Mouse (Mus musculus) bone marrow macrophage, adult 2 months (primary cell): ENCODE measurements around the gene Osbp2. TPM values are rescaled to one million over a fixed set of nuclear protein-coding genes. Genes with fewer than 3 reads are reported as not detected.

ENCODE experiments used
- H3K27ac ChIP-seq: 2 replicates; pipeline ENCODE4 v1.5.1; 2012; ENCODE audit warnings: low read depth, low read length; ENCODE audit not compliant: insufficient read depth
- H3K4me1 ChIP-seq: 2 replicates; pipeline ENCODE4 v1.6.1; 2012; ENCODE audit warnings: low read length; ENCODE audit not compliant: control insufficient read depth, insufficient read depth
- H3K4me3 ChIP-seq: 2 replicates; pipeline ENCODE4 v1.5.1; 2012; ENCODE audit warnings: mild to moderate bottlenecking, low read length, moderate library complexity; ENCODE audit not compliant: insufficient read depth
- CTCF ChIP-seq: IDR thresholded peaks from 2 replicates; pipeline ENCODE4 v1.5.1; 2012; ENCODE audit warnings: low read depth, mild to moderate bottlenecking, low read length, moderate library complexity
- POLR2A ChIP-seq: IDR thresholded peaks from 2 replicates; pipeline ENCODE4 v1.6.1; 2012; ENCODE audit warnings: mild to moderate bottlenecking, low read depth, low read length, borderline replicate concordance
- polyA plus RNA-seq: library from polyadenylated mRNA; stranded (reverse); fragments of >200 nt; gene quantifications from 2 replicates; pipeline ENCODE4 v1.2.4, GENCODE M21; 2012; ENCODE audit not compliant: missing spikeins, insufficient read depth, insufficient read length

The Osbp2 gene
- polyA plus RNA-seq, 1 experiment = 0.87 TPM

DNA sequence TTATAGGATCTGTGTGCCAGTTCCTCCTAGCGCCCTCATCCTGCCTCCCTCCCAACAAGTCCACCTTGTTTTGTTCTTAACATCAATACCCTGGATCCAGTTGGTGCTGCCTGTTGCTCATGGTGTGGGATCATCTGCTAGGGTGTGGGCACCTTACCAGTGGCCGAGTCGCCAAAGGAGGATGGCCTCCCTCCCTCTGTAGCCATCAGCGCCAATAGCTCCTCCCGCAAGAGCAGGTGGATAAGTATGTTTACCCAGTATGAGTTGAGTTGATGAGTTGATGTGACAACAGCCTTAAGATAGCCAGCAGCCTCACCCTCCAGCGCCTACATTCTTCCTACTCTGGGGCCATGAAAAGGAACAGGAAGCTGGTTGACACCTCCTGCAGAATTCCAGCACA is 36.6 kb upstream of the Osbp2 start:
- no peak for TF ChIP-seq CTCF
- no peak for TF ChIP-seq POLR2A
- H3K4me1 ChIP-seq = peaks cover 32% of the 10 kb centered on the region
- no peak overlapping the region for H3K4me3 ChIP-seq
- H3K27ac ChIP-seq = no peak overlapping the region

DNA sequence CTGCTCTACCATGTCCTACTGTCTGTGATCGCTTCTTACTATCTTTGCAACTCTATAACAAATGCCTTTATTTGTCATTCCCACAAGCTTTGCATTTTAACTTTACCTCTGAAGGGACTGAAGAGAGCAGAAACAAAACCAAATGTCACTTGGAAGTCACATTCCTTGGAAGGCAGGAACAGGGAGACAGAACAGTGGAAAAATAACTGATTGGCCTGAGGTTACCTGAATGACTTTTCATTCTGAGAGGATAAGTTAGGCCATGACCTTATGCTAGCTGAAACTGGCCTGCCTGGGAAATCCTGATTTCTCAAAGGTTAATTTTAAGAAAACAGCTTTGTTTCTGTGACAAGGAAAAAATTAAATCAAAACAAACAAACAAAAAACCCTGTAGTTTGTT is 32.2 kb upstream of the Osbp2 start:
- TF ChIP-seq CTCF = no peak
- no peak for TF ChIP-seq POLR2A

DNA sequence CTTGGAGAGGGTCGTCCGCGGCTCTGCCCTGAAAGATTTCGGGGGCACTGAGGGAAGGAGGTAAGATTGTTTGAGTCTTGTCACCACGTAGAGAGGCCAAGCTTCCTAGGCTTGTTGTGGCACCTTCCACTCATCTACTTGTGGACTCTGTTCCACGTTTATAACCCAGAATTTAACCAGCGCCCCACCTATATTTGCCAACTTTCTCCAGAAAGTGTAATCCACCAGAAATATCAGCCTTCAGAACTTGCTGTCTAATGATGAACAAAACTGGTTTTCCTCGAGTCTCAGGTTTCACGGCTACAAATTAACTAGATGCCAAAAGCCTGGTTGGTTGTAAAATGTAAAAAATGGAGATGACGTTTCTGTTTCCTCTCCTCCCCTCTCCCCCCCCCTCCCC is 31.8 kb upstream of the Osbp2 start:
- H3K4me1 ChIP-seq = peaks cover 27% of the 10 kb centered on the region
- TF ChIP-seq POLR2A (no peak), CTCF (no peak)
- H3K27ac ChIP-seq = no peak overlapping the region
- peak overlapping the region; percentile 61 for H3K4me3 ChIP-seq

More for the DNA sequence above, 32.2 kb upstream of the Osbp2 start:
- Histone ChIP-seq H3K27ac (no peak overlapping the region), H3K4me1 (peaks cover 23% of the 10 kb centered on the region), H3K4me3 (no peak overlapping the region)

DNA sequence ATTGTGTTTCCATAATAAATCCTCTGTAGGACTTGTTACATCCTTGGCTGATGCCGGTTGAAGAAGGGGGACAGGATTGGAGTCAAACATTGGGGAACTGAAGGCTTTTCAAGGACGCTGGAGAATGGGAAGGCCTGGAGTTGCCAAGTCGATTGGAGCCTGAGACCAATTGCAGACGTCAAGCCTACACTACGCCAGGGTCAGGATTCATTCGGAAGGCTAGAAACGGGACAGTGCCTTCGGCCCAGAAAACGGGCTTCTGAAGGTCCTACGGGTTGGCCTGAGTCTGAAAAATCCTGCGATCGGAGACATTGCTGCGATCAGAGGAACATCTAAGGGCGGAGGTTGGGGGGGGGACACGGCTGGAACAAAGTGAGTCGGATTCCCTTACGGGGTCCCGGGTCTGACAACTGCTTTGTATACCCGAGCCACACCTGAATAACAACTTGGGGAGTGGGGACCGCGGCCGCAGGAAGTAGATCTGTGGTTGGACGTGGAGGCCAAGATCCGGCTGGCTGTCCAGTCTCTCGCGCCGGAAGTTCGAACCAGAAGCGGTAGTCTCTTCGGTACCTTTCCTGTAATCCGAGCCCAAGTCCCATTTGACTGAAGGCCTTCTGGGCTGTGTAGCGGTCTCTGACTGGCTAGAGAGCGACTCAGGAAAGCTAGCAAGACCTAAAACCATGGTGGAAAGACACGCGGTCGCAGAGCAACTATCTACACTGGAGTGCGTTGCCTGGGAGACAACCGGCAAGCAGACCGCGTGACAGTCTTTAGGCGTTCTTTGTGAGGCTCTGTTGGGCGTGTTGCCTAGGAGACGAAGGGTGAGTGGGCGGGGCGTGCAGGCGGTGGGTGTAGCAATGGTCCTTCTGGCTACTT is 30.9 kb upstream of the Osbp2 start, which contains the start of the genes 4921536K21Rik and Dusp18:
Gene 4921536K21Rik (minus strand): TSS at position 693 of the 876 bp plus-strand sequence.
Gene Dusp18 (plus strand): TSS at position 835 of the 876 bp plus-strand sequence.
- Histone ChIP-seq H3K27ac (peak within 1 kb of the TSS; percentile 5; the same call in 1 of the 2 replicates), H3K4me1 (peaks cover 31% of the 10 kb centered on the region), H3K4me3 (peak within 1 kb of the TSS; percentile 61)
- TF ChIP-seq POLR2A (no peak), CTCF (no peak)

DNA sequence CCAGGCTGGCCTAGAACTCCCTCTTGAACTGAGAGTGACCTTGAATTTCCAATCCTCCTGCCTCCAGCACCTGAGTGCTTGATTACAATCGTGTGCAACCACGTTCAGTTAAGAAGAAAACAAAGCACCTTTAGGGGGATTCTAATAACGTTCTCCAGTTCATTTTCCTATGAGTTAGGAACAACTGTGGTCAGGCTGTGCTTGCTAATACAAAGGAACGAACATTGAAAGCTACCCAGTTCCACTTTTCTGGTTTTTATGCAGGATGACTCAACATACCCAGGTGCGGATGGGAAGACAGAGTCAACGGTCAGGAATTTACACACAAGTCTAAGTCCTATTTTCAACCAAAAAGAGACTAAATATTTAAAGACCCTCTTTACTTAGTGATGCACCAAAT is 30.3 kb upstream of the Osbp2 start:
- TF ChIP-seq CTCF (no peak), POLR2A (no peak)
- Histone ChIP-seq H3K27ac (no peak overlapping the region), H3K4me3 (no peak overlapping the region), H3K4me1 (peaks cover 34% of the 10 kb centered on the region)

DNA sequence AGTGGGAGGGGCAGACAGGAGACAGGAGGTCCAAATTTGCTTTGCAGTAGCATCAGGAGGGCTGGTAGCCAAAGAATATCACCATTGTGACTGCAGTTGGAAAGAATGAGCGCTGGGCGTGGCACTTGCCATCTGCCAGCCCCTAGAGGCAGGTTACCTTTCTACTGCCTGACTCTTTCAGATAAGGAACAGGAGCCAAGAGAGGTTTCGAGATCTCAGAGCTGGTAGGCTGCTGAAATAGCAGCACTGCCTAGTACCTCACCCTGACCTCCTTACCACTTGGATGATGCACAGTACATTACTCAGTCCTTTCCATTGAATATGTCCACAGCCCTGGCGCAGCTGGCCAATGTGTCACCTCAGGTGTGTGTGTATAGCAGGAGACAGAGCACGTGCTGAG is 23.6 kb upstream of the Osbp2 start:
- Histone ChIP-seq H3K27ac (no peak overlapping the region), H3K4me1 (peaks cover 33% of the 10 kb centered on the region), H3K4me3 (no peak overlapping the region)
- TF ChIP-seq POLR2A = no peak

DNA sequence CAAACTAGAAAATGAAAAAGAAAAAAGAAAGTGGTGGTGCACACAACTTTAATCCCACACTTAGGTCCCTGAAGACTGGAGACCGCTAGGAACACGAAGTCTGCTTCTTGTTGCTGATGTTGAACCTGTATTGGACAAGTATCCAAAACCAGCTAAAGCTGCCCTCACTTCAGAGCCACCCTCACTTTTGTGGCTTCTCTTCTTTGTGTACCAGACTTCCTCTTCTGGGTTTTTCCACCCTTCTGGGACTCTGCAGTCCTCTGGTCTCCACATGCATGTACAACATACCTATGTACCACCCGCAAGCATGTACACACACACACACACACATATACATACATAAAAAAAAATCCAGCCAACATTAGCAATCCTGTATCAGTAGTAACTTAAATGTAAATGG is 20.0 kb upstream of the Osbp2 start:
- TF ChIP-seq POLR2A (no peak), CTCF (no peak)
- peaks cover 19% of the 10 kb centered on the region for H3K4me1 ChIP-seq
- no peak overlapping the region for H3K4me3 ChIP-seq
- no peak overlapping the region for H3K27ac ChIP-seq

DNA sequence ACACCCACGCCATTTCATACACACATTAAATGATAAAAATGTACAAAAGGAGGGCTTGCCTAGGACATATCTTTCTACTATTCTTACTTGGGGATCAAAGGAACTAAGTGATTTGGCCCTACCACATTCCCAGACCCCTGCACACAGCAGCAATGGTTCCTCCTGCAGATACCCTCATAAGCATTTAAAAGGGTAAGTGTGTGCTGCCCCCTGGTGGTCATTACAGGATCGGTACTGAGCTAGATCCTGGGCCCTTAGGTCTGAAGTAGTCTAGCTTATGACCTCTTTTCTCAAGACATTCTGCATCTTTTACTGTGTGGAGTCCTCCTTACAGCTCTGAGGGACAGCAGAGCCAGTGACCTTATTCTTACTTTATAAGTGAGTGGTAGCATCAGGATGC is 16.1 kb upstream of the Osbp2 start:
- no peak overlapping the region for H3K27ac ChIP-seq
- H3K4me1 ChIP-seq = peaks cover 19% of the 10 kb centered on the region
- TF ChIP-seq CTCF (peak; percentile 50; the same call in 1 of the 2 replicates), POLR2A (no peak)
- no peak overlapping the region for H3K4me3 ChIP-seq

DNA sequence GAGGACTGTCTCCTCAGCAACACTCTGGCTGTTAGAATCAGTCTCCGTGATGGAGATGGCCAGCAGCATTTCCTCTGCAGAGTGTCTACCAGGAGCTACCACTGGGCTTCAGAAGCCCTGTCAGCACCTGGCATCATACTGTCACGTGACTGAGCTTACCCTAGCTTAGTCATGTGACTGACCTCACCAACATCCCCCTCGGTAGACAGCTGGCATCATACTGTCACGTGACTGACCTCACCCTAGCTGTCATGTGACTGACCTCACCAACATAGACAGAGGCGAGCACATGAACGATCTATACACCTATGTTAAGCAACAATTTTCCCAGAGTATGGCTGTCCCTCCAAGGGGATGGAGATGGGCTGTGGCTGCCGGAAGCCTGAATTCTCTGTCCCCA is 15.0 kb upstream of the Osbp2 start:
- Histone ChIP-seq H3K4me3 (no peak overlapping the region), H3K4me1 (peaks cover 14% of the 10 kb centered on the region), H3K27ac (no peak overlapping the region)
- no peak for TF ChIP-seq CTCF
- TF ChIP-seq POLR2A = no peak

DNA sequence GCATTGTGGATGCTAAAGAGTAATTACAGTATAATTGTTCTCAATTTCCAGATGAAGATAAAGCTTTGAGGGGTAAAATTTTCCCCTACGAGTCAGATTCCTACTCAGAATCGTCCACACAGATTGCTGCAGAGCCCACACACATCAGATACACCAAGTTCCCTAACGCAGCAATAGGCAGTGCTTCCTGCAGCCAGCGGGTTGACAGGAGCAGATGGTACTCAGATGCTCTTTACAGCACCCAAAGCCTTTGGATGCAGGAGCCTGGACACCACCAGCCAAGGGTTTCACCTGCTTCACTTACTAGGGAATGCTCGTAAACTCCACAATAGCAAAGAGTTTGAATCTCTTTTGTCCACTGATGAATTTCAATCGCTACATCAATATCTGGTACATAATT is 12.7 kb upstream of the Osbp2 start:
- TF ChIP-seq POLR2A (no peak), CTCF (no peak)
- H3K27ac ChIP-seq = no peak overlapping the region
- no peak overlapping the region for H3K4me3 ChIP-seq
- peaks cover 10% of the 10 kb centered on the region for H3K4me1 ChIP-seq
